Mouse (Mus musculus): ENCODE results near the gene Olfr1058. TPM values are rescaled to one million over a fixed set of nuclear protein-coding genes. Genes with fewer than 3 reads are reported as not detected.
"Not testable (repeated sequence)": the region's sequence is repeated elsewhere in the genome, so short reads cannot be mapped to it uniquely, and the experiment has no call there.

The Olfr1058 gene
- not detected in 2 replicates for polyA plus RNA-seq (2014; fragmentation: Nextera tagmentation; extraction: Ambion mirVana)

- H3K27ac ChIP-seq (replicated peaks; ENCODE audit: low read depth, low read length); H3K4me3 ChIP-seq (replicated peaks; ENCODE audit: low read depth, low read length); DNase-seq; H3K27me3 ChIP-seq (ENCODE audit: control insufficient read depth, insufficient read depth, low read length); H3K36me3 ChIP-seq (ENCODE audit: control insufficient read depth, insufficient read depth, low read length); ATAC-seq (ENCODE audit: low FRiP score, low TSS enrichment); H3K9me3 ChIP-seq (ENCODE audit: control insufficient read depth, low read length); H3K4me2 ChIP-seq (ENCODE audit: low read length); H3K9ac ChIP-seq (replicated peaks; ENCODE audit: low read length); H3K4me1 ChIP-seq (ENCODE audit: control insufficient read depth, insufficient read depth, low read length): not testable (repeated sequence)
Measured at GRCm38 (mm10) chr2:86388461-86388860, at the start of gene Olfr1058. TSS of gene Olfr1058 (minus strand) at chr2:86388561.

- not testable (repeated sequence) for ATAC-seq (ENCODE audit: low FRiP score, low TSS enrichment); H3K36me3 ChIP-seq (ENCODE audit: control insufficient read depth, insufficient read depth, low read length); H3K4me3 ChIP-seq (replicated peaks; ENCODE audit: low read depth, low read length); H3K27ac ChIP-seq (replicated peaks; ENCODE audit: low read depth, low read length); H3K4me1 ChIP-seq (ENCODE audit: control insufficient read depth, insufficient read depth, low read length); H3K9ac ChIP-seq (replicated peaks; ENCODE audit: low read length); DNase-seq; H3K9me3 ChIP-seq (ENCODE audit: control insufficient read depth, low read length); H3K27me3 ChIP-seq (ENCODE audit: control insufficient read depth, insufficient read depth, low read length); H3K4me2 ChIP-seq (ENCODE audit: low read length)
- WGBS: 92% methylated on average over 8 of the region's 8 CpGs
Measured at GRCm38 (mm10) chr2:86428511-86428910, 40.1 kb upstream of the Olfr1058 start.

- not testable (repeated sequence) for H3K36me3 ChIP-seq (ENCODE audit: control insufficient read depth, insufficient read depth, low read length); H3K4me1 ChIP-seq (ENCODE audit: control insufficient read depth, insufficient read depth, low read length); H3K27me3 ChIP-seq (ENCODE audit: control insufficient read depth, insufficient read depth, low read length); H3K4me3 ChIP-seq (replicated peaks; ENCODE audit: low read depth, low read length); ATAC-seq (ENCODE audit: low FRiP score, low TSS enrichment); H3K9me3 ChIP-seq (ENCODE audit: control insufficient read depth, low read length); H3K4me2 ChIP-seq (ENCODE audit: low read length); H3K9ac ChIP-seq (replicated peaks; ENCODE audit: low read length); H3K27ac ChIP-seq (replicated peaks; ENCODE audit: low read depth, low read length); DNase-seq
Measured at GRCm38 (mm10) chr2:86426649-86427048, 38.3 kb upstream of the Olfr1058 start, which contains the start of gene Olfr1062. TSS of gene Olfr1062 (minus strand) at chr2:86426749.

GRCm38 (mm10) chr2:86413950-86414349, 25.6 kb upstream of the Olfr1058 start, which contains the start of gene Olfr1061:
TSS of gene Olfr1061 (minus strand) at chr2:86414050.
- Histone ChIP-seq H3K4me2 (ENCODE audit: low read length) (no peak within 1 kb of the TSS), H3K9me3 (ENCODE audit: control insufficient read depth, low read length) (no peaks in the 10 kb centered on the region), H3K4me1 (ENCODE audit: control insufficient read depth, insufficient read depth, low read length) (no peaks in the 10 kb centered on the region), H3K4me3 (replicated peaks; ENCODE audit: low read depth, low read length) (no peak within 1 kb of the TSS), H3K36me3 (ENCODE audit: control insufficient read depth, insufficient read depth, low read length) (no peaks in the 10 kb centered on the region), H3K9ac (replicated peaks; ENCODE audit: low read length) (no peak within 1 kb of the TSS), H3K27me3 (ENCODE audit: control insufficient read depth, insufficient read depth, low read length) (no peaks in the 10 kb centered on the region), H3K27ac (replicated peaks; ENCODE audit: low read depth, low read length) (no peak within 1 kb of the TSS)
- DNase-seq (no peak), ATAC-seq (ENCODE audit: low FRiP score, low TSS enrichment) (no peak)
- 83% methylated on average over 1 of the region's 1 CpGs for WGBS

- Histone ChIP-seq H3K27me3 (ENCODE audit: control insufficient read depth, insufficient read depth, low read length) (no peaks in the 10 kb centered on the region), H3K9ac (replicated peaks; ENCODE audit: low read length) (no peak overlapping the region), H3K36me3 (ENCODE audit: control insufficient read depth, insufficient read depth, low read length) (no peaks in the 10 kb centered on the region), H3K4me1 (ENCODE audit: control insufficient read depth, insufficient read depth, low read length) (no peaks in the 10 kb centered on the region), H3K27ac (replicated peaks; ENCODE audit: low read depth, low read length) (no peak overlapping the region), H3K4me3 (replicated peaks; ENCODE audit: low read depth, low read length) (no peak overlapping the region), H3K9me3 (ENCODE audit: control insufficient read depth, low read length) (no peaks in the 10 kb centered on the region), H3K4me2 (ENCODE audit: low read length) (no peak overlapping the region)
- no peak for ATAC-seq (ENCODE audit: low FRiP score, low TSS enrichment)
- 92% methylated on average over 2 of the region's 2 CpGs for WGBS
- no peak for DNase-seq
Measured at GRCm38 (mm10) chr2:86395114-86395513, 6.8 kb upstream of the Olfr1058 start.

- no peak within 1 kb of the TSS for H3K27ac ChIP-seq (replicated peaks; ENCODE audit: low read depth, low read length)
- H3K36me3 ChIP-seq (ENCODE audit: control insufficient read depth, insufficient read depth, low read length): no peaks in the 10 kb centered on the region
- no peak within 1 kb of the TSS for H3K9ac ChIP-seq (replicated peaks; ENCODE audit: low read length)
- H3K9me3 ChIP-seq (ENCODE audit: control insufficient read depth, low read length): no peaks in the 10 kb centered on the region
- no peak within 1 kb of the TSS for H3K4me2 ChIP-seq (ENCODE audit: low read length)
- H3K4me3 ChIP-seq (replicated peaks; ENCODE audit: low read depth, low read length): no peak within 1 kb of the TSS
- H3K27me3 ChIP-seq (ENCODE audit: control insufficient read depth, insufficient read depth, low read length): no peaks in the 10 kb centered on the region
- DNase-seq (no peak), ATAC-seq (ENCODE audit: low FRiP score, low TSS enrichment) (no peak)
- no peaks in the 10 kb centered on the region for H3K4me1 ChIP-seq (ENCODE audit: control insufficient read depth, insufficient read depth, low read length)
Measured at GRCm38 (mm10) chr2:86378293-86378692, 10.1 kb downstream of the Olfr1058 start, which contains the start of gene Olfr1057. TSS of gene Olfr1057 (minus strand) at chr2:86378393.

- not testable (repeated sequence) for H3K27me3 ChIP-seq (ENCODE audit: control insufficient read depth, insufficient read depth, low read length); H3K4me2 ChIP-seq (ENCODE audit: low read length); DNase-seq; H3K4me3 ChIP-seq (replicated peaks; ENCODE audit: low read depth, low read length); H3K9me3 ChIP-seq (ENCODE audit: control insufficient read depth, low read length); H3K36me3 ChIP-seq (ENCODE audit: control insufficient read depth, insufficient read depth, low read length); ATAC-seq (ENCODE audit: low FRiP score, low TSS enrichment); H3K9ac ChIP-seq (replicated peaks; ENCODE audit: low read length); H3K27ac ChIP-seq (replicated peaks; ENCODE audit: low read depth, low read length); H3K4me1 ChIP-seq (ENCODE audit: control insufficient read depth, insufficient read depth, low read length)
- WGBS: 78% methylated on average over 1 of the region's 6 CpGs
Measured at GRCm38 (mm10) chr2:86366342-86366741, 22.0 kb downstream of the Olfr1058 start.

- H3K27me3 ChIP-seq (ENCODE audit: control insufficient read depth, insufficient read depth, low read length): no peaks in the 10 kb centered on the region
- H3K9ac ChIP-seq (replicated peaks; ENCODE audit: low read length): no peak within 1 kb of the TSS
- no peak for ATAC-seq (ENCODE audit: low FRiP score, low TSS enrichment)
- no peaks in the 10 kb centered on the region for H3K36me3 ChIP-seq (ENCODE audit: control insufficient read depth, insufficient read depth, low read length)
- DNase-seq: no peak
- H3K4me1 ChIP-seq (ENCODE audit: control insufficient read depth, insufficient read depth, low read length): no peaks in the 10 kb centered on the region
- no peak within 1 kb of the TSS for H3K4me3 ChIP-seq (replicated peaks; ENCODE audit: low read depth, low read length)
- H3K9me3 ChIP-seq (ENCODE audit: control insufficient read depth, low read length): no peaks in the 10 kb centered on the region
- H3K4me2 ChIP-seq (ENCODE audit: low read length): no peak within 1 kb of the TSS
- H3K27ac ChIP-seq (replicated peaks; ENCODE audit: low read depth, low read length): no peak within 1 kb of the TSS
Measured at GRCm38 (mm10) chr2:86362369-86362768, 26.0 kb downstream of the Olfr1058 start, which contains the start of gene Olfr1056. TSS of gene Olfr1056 (minus strand) at chr2:86362469.

GRCm38 (mm10) chr2:86351751-86352150, 36.6 kb downstream of the Olfr1058 start:
- not testable (repeated sequence) for H3K27ac ChIP-seq (replicated peaks; ENCODE audit: low read depth, low read length)

More at GRCm38 (mm10) chr2:86351751-86352150, 36.6 kb downstream of the Olfr1058 start:
- H3K9me3 ChIP-seq (ENCODE audit: control insufficient read depth, low read length); ATAC-seq (ENCODE audit: low FRiP score, low TSS enrichment); H3K36me3 ChIP-seq (ENCODE audit: control insufficient read depth, insufficient read depth, low read length); H3K9ac ChIP-seq (replicated peaks; ENCODE audit: low read length); H3K4me3 ChIP-seq (replicated peaks; ENCODE audit: low read depth, low read length); H3K4me1 ChIP-seq (ENCODE audit: control insufficient read depth, insufficient read depth, low read length); H3K4me2 ChIP-seq (ENCODE audit: low read length); H3K27me3 ChIP-seq (ENCODE audit: control insufficient read depth, insufficient read depth, low read length); DNase-seq: not testable (repeated sequence)
- 91% methylated on average over 1 of the region's 1 CpGs for WGBS

Data from midbrain, embryonic 14.5 days (tissue).